Mouse (Mus musculus) stomach, postnatal 0 days (tissue): ENCODE data around the gene Camkmt.

Experiments used
- CTCF ChIP-seq: IDR thresholded peaks from 2 replicates; pipeline ENCODE4 v1.5.1; 2016; ENCODE audit warnings: antibody characterized with exemption, low read depth, mild to moderate bottlenecking, moderate library complexity
- EP300 ChIP-seq: optimal IDR thresholded peaks from 2 replicates; pipeline ENCODE3; 2016; ENCODE audit warnings: antibody characterized with exemption

GRCm38 (mm10) chr17:85058276-85058675 lies 32.1 kb upstream of the Camkmt start:
- no peak for TF ChIP-seq CTCF
- no peak for TF ChIP-seq EP300
